Mouse (Mus musculus) hindbrain, embryonic 14.5 days (tissue): Measurements from ENCODE around the gene Igfbp6. TPM values are rescaled to one million over a fixed set of nuclear protein-coding genes. Genes with fewer than 3 reads are reported as not detected.

Experiments used
- ATAC-seq: fragments of 200-750 bp; cut with Nextera tagmentation; 2 replicates; pipeline ENCODE4 v1.8.0; 2017; ENCODE audit warnings: moderate number of reproducible peaks, mild to moderate bottlenecking, moderate TSS enrichment, moderate library complexity; ENCODE audit not compliant: low FRiP score
- DNase-seq: peaks from one replicate; pipeline ENCODE4 v3.0.0-alpha.2; 2015; ENCODE audit warnings: low spot score
- H3K27ac ChIP-seq: fragments of 300-500 bp; sonication (generic); 2 replicates; pipeline ENCODE4 v1.5.1; 2014; ENCODE audit warnings: mild to moderate bottlenecking, moderate library complexity
- H3K27me3 ChIP-seq: fragments of 300-500 bp; sonication (generic); 2 replicates; pipeline ENCODE4 v1.6.1; 2014; ENCODE audit warnings: mild to moderate bottlenecking, low read length, mixed read lengths; ENCODE audit not compliant: control insufficient read depth, insufficient read depth
- H3K36me3 ChIP-seq: fragments of 300-500 bp; sonication (generic); replicated peaks from 2 replicates; pipeline ENCODE4 v1.6.1; 2014; ENCODE audit not compliant: control insufficient read depth, insufficient read depth
- H3K4me1 ChIP-seq: fragments of 300-500 bp; sonication (generic); replicated peaks from 2 replicates; pipeline ENCODE4 v1.6.1; 2014; ENCODE audit warnings: antibody characterized with exemption, low read length, mixed read lengths; ENCODE audit not compliant: control insufficient read depth, insufficient read depth
- H3K4me2 ChIP-seq: fragments of 300-500 bp; sonication (generic); replicated peaks from 2 replicates; pipeline ENCODE4 v1.6.1; 2014; ENCODE audit warnings: mild to moderate bottlenecking, moderate library complexity
- H3K4me3 ChIP-seq: fragments of 300-500 bp; sonication (generic); replicated peaks from 2 replicates; pipeline ENCODE4 v1.5.1; 2014; ENCODE audit warnings: mild to moderate bottlenecking, low read length
- H3K9ac ChIP-seq: fragments of 300-500 bp; sonication (generic); 2 replicates; pipeline ENCODE4 v1.6.1; 2014
- H3K9me3 ChIP-seq: fragments of 300-500 bp; sonication (generic); 2 replicates; pipeline ENCODE4 v1.6.1; 2016; ENCODE audit warnings: low read length; ENCODE audit not compliant: control insufficient read depth
- WGBS: fragments of 180-500 bp; shearing (Covaris S2); extraction: QIAGEN DNeasy Blood & Tissue Kit; methylation state at CpG from one replicate; pipeline ENCODE4 v1.1.7; 2014; 5-methylcytosine and 5-hydroxymethylcytosine counted together
- polyA plus RNA-seq: library from polyadenylated mRNA; unstranded; fragments of >200 nt; fragmentation: Nextera tagmentation; extraction: Ambion mirVana; gene quantifications from 2 replicates; pipeline ENCODE4 v1.2.1, GENCODE M21; 2014

The Igfbp6 gene
- polyA plus RNA-seq, 1 experiment from 2014 or later: 1.8 TPM

GRCm38 (mm10) chr15:102163900-102164693 lies 19.9 kb downstream of the Igfbp6 start:
- H3K9me3 ChIP-seq: no peaks in the 10 kb centered on the region
- no peak for DNase-seq
- no peaks in the 10 kb centered on the region for H3K27me3 ChIP-seq
- no peak for ATAC-seq
- H3K27ac ChIP-seq: no peak overlapping the region
- no peaks in the 10 kb centered on the region for H3K36me3 ChIP-seq
- WGBS: 58% methylated on average over 3 of the region's 3 CpGs
- H3K4me2 ChIP-seq: no peak overlapping the region
- H3K4me1 ChIP-seq: no peaks in the 10 kb centered on the region
- H3K9ac ChIP-seq: no peak overlapping the region
- H3K4me3 ChIP-seq: no peak overlapping the region

- Histone ChIP-seq H3K9ac (no peak overlapping the region), H3K9me3 (no peaks in the 10 kb centered on the region), H3K4me3 (no peak overlapping the region), H3K4me2 (no peak overlapping the region), H3K36me3 (no peaks in the 10 kb centered on the region), H3K4me1 (no peaks in the 10 kb centered on the region), H3K27me3 (no peaks in the 10 kb centered on the region), H3K27ac (no peak overlapping the region)
- DNase-seq: no peak
- WGBS: 54% methylated on average over 6 of the region's 6 CpGs
- no peak for ATAC-seq
Measured at GRCm38 (mm10) chr15:102165468-102166100, 21.4 kb downstream of the Igfbp6 start.

GRCm38 (mm10) chr15:102167620-102168021 lies 23.5 kb downstream of the Igfbp6 start:
- no peaks in the 10 kb centered on the region for H3K4me1 ChIP-seq
- no peak overlapping the region for H3K27ac ChIP-seq
- no peak overlapping the region for H3K9ac ChIP-seq
- no peaks in the 10 kb centered on the region for H3K9me3 ChIP-seq
- no peak overlapping the region for H3K4me3 ChIP-seq
- no peak for ATAC-seq
- no peak overlapping the region for H3K4me2 ChIP-seq
- H3K36me3 ChIP-seq: no peaks in the 10 kb centered on the region
- DNase-seq: peak; percentile 33
- H3K27me3 ChIP-seq: no peaks in the 10 kb centered on the region
- 59% methylated on average over 6 of the region's 6 CpGs for WGBS

- Histone ChIP-seq H3K4me1 (no peaks in the 10 kb centered on the region), H3K9ac (no peak overlapping the region), H3K36me3 (no peaks in the 10 kb centered on the region), H3K4me2 (no peak overlapping the region), H3K27me3 (no peaks in the 10 kb centered on the region), H3K27ac (no peak overlapping the region), H3K4me3 (no peak overlapping the region), H3K9me3 (0 out of 2 replicates have a peak, but pooled peaks cover under 1% of the 10 kb centered on the region)
- DNase-seq (no peak), ATAC-seq (no peak)
- 80% methylated on average over 2 of the region's 2 CpGs for whole genome bisulfite sequencing
Measured at GRCm38 (mm10) chr15:102169064-102169463, 24.9 kb downstream of the Igfbp6 start.

GRCm38 (mm10) chr15:102173581-102173980 lies 29.4 kb downstream of the Igfbp6 start:
- Histone ChIP-seq H3K4me3 (no peak overlapping the region), H3K4me1 (no peaks in the 10 kb centered on the region), H3K27me3 (no peaks in the 10 kb centered on the region), H3K27ac (no peak overlapping the region), H3K9ac (no peak overlapping the region), H3K36me3 (peaks cover 9% of the 10 kb centered on the region; the same call in 1 of the 2 replicates), H3K9me3 (peaks cover 8% of the 10 kb centered on the region), H3K4me2 (no peak overlapping the region)
- 93% methylated on average over 3 of the region's 3 CpGs for WGBS
- no peak for ATAC-seq
- DNase-seq: no peak

GRCm38 (mm10) chr15:102175736-102176319 lies 31.7 kb downstream of the Igfbp6 start:
- WGBS: 88% methylated on average over 16 of the region's 16 CpGs
- DNase-seq: no peak
- Histone ChIP-seq H3K27ac (no peak overlapping the region), H3K36me3 (peaks cover 9% of the 10 kb centered on the region; the same call in 1 of the 2 replicates), H3K4me3 (no peak overlapping the region), H3K9ac (no peak overlapping the region), H3K27me3 (no peaks in the 10 kb centered on the region), H3K4me1 (no peaks in the 10 kb centered on the region), H3K9me3 (peaks cover 8% of the 10 kb centered on the region), H3K4me2 (no peak overlapping the region)
- ATAC-seq: no peak

- Histone ChIP-seq H3K4me2 (no peak overlapping the region), H3K9ac (no peak overlapping the region), H3K4me1 (no peaks in the 10 kb centered on the region), H3K27me3 (no peaks in the 10 kb centered on the region), H3K27ac (no peak overlapping the region), H3K36me3 (peaks cover 9% of the 10 kb centered on the region; the same call in 1 of the 2 replicates), H3K4me3 (no peak overlapping the region), H3K9me3 (peaks cover 8% of the 10 kb centered on the region)
- no peak for ATAC-seq
- WGBS: 89% methylated on average over 7 of the region's 7 CpGs
- no peak for DNase-seq
Measured at GRCm38 (mm10) chr15:102176571-102177316, 32.6 kb downstream of the Igfbp6 start.

- ATAC-seq: no peak
- no peaks in the 10 kb centered on the region for H3K4me1 ChIP-seq
- 88% methylated on average over 8 of the region's 8 CpGs for WGBS
- H3K9me3 ChIP-seq: peaks cover 8% of the 10 kb centered on the region
- no peak overlapping the region for H3K4me3 ChIP-seq
- no peak overlapping the region for H3K27ac ChIP-seq
- H3K36me3 ChIP-seq: peaks cover 9% of the 10 kb centered on the region; the same call in 1 of the 2 replicates
- H3K4me2 ChIP-seq: no peak overlapping the region
- H3K9ac ChIP-seq: no peak overlapping the region
- DNase-seq: no peak
- H3K27me3 ChIP-seq: no peaks in the 10 kb centered on the region
Measured at GRCm38 (mm10) chr15:102177417-102177816, 33.3 kb downstream of the Igfbp6 start.

- no peak overlapping the region for H3K9ac ChIP-seq
- H3K4me1 ChIP-seq: no peaks in the 10 kb centered on the region
- H3K27ac ChIP-seq: no peak overlapping the region
- H3K4me2 ChIP-seq: no peak overlapping the region
- H3K27me3 ChIP-seq: no peaks in the 10 kb centered on the region
- H3K36me3 ChIP-seq: peaks cover 9% of the 10 kb centered on the region; the same call in 1 of the 2 replicates
- ATAC-seq (no peak), DNase-seq (peak; percentile 83)
- 15% methylated on average over 6 of the region's 6 CpGs for WGBS
- no peak overlapping the region for H3K4me3 ChIP-seq
- H3K9me3 ChIP-seq: peaks cover 8% of the 10 kb centered on the region
Measured at GRCm38 (mm10) chr15:102178279-102178678, 34.1 kb downstream of the Igfbp6 start.
